Mouse (Mus musculus) ZHBTc4 (cell line): ENCODE data around the gene Bpifc.
A peak's percentile ranks its signal among the peaks of the same experiment; 100 is the strongest.

ENCODE experiments used
- DNase-seq: peaks from one replicate; pipeline ENCODE4 v3.0.0-alpha.2; 2011; ENCODE audit warnings: low read depth, low spot score

Bpifc gene

GRCm38 (mm10) chr10:85953401-85953800 lies 58.3 kb downstream of the Bpifc start:
- DNase-seq = no peak

DNA sequence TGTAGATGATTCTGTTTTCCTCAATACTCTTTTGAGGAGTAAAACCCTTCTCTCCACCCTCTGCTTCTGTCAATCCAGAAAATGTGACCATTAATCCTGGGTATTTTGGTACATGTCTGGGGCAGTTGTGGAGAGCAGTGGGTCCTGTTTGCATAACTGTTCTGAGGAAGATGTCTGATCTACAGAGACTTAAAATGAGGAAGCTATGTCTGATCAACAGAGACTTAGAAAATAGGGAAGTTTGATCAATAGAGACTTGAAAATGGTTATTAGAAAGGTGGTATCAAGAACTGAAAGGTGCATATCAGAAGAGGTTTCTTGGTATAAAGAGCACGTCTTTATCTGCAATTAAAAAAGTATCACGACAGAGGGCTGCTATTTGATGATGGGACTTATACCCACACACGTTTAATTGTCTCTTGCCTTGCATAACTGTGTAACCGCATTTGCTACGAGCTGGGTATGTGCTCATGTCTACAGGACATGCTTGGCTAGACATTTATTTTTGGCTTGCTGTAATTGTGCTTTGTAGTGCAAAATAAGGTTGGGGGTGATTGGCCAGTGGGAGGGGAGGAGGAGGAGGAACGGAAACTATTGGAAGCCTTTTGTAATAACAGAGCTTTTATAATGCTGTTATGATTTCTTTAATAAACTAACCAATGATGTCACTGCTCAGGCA lies 59.8 kb downstream of the Bpifc start:
- no peak for DNase-seq

DNA sequence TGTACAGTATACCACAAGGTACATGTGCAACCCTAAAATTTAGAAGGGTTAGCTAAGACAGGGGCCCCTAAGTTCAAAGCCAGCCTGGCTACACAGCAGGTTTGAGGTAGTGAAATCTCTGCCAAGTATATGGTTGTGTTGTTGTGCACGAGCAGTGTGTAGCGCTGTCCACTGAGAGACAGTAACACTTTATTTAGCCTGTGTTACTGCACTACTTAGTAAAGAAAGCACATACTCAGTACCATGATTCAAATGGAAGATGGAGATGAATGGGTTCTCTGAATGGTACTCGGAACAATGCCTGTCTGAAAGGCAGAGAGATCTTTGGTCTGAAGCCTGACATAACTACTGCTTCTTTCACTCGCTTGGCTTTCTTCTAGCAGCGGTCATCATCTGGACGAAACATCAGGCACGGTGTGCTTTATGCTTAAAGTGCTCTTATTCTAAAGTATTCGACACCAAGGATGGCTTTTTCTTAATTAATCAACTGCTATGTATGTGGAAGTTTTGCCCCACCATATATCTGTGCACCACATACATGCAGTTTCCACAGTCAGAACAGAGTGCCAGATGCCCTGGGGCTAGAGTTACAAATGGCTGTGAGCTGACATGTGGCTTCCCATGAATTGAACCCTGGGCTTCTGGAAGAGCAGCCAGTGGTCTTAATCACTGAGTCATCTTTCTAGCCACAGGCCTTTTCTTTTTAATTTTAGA lies 63.1 kb downstream of the Bpifc start:
- no peak for DNase-seq

GRCm38 (mm10) chr10:85936280-85936965 lies 75.3 kb downstream of the Bpifc start:
- DNase-seq = peak; percentile 61

DNA sequence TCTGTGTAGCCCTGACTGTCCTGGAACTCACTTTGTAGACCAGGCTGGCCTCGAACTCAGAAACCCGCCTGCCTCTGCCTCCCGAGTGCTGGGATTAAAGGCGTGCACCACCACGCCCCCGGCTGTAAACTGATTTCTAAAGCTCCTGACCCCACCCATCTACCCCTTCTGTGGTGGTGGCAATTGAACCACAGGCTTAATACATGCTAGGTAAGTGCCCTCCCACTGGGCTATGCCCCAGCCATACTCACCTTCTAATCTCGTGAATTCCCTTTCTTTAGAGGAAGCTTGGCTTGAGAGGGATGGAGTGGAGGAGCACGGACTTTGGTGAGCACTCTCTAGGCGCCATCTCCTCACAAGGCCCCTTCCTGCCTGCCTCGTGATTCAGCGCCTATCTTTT lies 81.7 kb downstream of the Bpifc start:
- DNase-seq = peak; percentile 61

DNA sequence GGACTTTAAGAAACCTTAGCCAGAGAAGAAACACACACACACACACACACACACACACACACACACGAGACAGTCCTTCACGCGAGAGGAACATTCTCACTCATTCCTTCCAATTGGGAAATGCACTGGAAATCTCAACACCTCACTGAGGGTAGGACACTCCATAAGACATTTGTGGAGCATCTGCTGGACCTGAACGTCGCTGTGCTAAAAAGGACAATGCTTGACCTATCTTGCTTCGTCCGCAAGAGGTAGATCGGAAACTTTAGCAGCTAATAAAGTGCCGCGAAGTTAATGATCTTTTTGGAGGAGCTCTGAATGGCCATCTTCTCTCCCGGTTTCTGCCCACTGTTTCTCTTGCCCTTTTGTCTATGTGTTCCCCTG lies 82.5 kb downstream of the Bpifc start:
- peak; percentile 18 for DNase-seq

DNA sequence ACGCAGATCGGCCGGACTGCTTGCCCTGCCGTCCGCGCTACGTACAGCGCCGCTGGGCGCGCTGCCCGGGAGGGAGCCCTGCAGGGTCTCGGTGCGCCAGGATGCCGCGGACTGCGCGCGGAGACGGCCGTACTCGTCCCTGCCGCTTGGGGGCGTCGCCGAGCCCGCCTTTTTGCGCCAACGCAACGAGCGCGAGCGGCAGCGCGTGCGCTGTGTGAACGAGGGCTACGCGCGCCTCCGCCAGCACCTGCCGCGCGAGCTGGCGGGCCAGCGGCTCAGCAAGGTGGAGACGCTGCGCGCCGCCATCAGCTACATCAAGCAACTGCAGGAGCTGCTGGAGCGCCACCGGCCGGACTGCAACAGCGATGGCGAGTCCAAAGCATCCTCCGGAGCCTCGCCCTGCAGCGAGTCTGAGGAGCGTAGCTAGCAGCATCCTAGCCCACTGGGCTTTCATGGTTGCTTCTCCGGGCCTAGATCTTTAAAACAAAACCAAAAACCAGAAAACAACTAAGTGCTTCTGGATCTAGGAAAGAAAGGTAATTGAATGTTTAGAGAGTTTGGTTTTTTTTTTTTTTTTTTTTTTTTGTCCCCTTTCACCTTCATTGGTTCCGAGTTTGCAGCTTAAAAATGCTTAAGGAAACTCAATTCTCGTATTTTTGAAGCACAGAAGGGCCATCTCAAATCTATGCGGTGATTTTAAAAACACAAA lies 83.0 kb downstream of the Bpifc start:
- DNase-seq = peak; percentile 97

- DNase-seq = no peak
These were observed 83.8 kb downstream of the Bpifc start, which contains the start of gene Ascl4 for GRCm38 (mm10) chr10:85927676-85928445. Ascl4 (plus strand) TSS chr10:85927681.

- DNase-seq = peak; percentile 99
These were observed 95.0 kb downstream of the Bpifc start, which contains the start of gene Prdm4 for GRCm38 (mm10) chr10:85916498-85917309. Prdm4 (minus strand) TSS chr10:85917142.
